Mouse (Mus musculus): Measurements from ENCODE around the gene Ift52.

- TF ChIP-seq CTCF (IDR thresholded peaks at IDR 0.05; ENCODE audit: extremely low read depth, insufficient read length, insufficient replicate concordance, low read depth, low read length) (no peak), POLR2A (IDR thresholded peaks at IDR 0.05; ENCODE audit: low read depth, low read length) (no peak)
These were observed 34.9 kb downstream of the Ift52 start for GRCm38 (mm10) chr2:163052101-163052500.
